In genomic region chrX:10714696-10715140, GRCm38 (mm10) we compare ENCODE assay signal across 8 mouse cellular contexts. TPM values are rescaled to one million over a fixed set of nuclear protein-coding genes. Genes with fewer than 3 reads are reported as not detected.
DNase-seq lines count a peak whose midpoint lies in the region; ATAC-seq lines count a peak whose summit lies in the region.

Gene Mid1ip1 (plus strand): TSS chrX:10715013.

- H3K9me3 ChIP-seq in intestine, embryonic 14.5 days (ENCODE audit: control insufficient read depth, low read length), result no peaks in the 10 kb centered on the region

- peak within 1 kb of the TSS; percentile 20 for H3K4me3 ChIP-seq in intestine, embryonic 14.5 days (ENCODE audit: low read depth, low read length)

- H3K27me3 ChIP-seq in intestine, embryonic 14.5 days (replicated peaks; ENCODE audit: control insufficient read depth, insufficient read depth, low read length), result 0 out of 2 replicates have a peak, but pooled peaks cover 3% of the 10 kb centered on the region

- peak within 1 kb of the TSS; percentile 74 for H3K27ac ChIP-seq in intestine, embryonic 14.5 days (ENCODE audit: low read depth)

- intact Hi-C loops in gastrocnemius, postnatal 36 days (cut with DNase I), result loop anchor here (10.0 kb wide), 1 partner anchor 60 kb away; no protein-coding TSS in a partner anchor
- intact Hi-C loops in left cerebral cortex, postnatal 14 days (cut with DNase I), result loop anchor here (5.0 to 10.0 kb wide), 2 partner anchors 270 to 373 kb away; no protein-coding TSS in a partner anchor

- 12% methylated on average over 12 of the region's 12 CpGs for WGBS in intestine, embryonic 14.5 days

- H3K4me2 ChIP-seq in intestine, embryonic 14.5 days (ENCODE audit: low read length), result peak within 1 kb of the TSS; percentile 43

- H3K36me3 ChIP-seq in intestine, embryonic 14.5 days (ENCODE audit: control insufficient read depth, insufficient read depth, low read length), result no peaks in the 10 kb centered on the region

- DNase-seq in adrenal gland, adult 2 months, result peak; percentile 92
- DNase-seq in embryo, embryonic 11.5 days (ENCODE audit: low read depth, low spot score), result peak; percentile 75
- DNase-seq in gastrocnemius, postnatal 36 days, result peak; percentile 67 to 78
- DNase-seq in intestine, embryonic 14.5 days (ENCODE audit: low spot score), result peak; percentile 79
- DNase-seq in left cerebral cortex, postnatal 14 days (ENCODE audit: low spot score in 2 of 2), result peak; percentile 47 to 60
- DNase-seq in right cerebral cortex, postnatal 25 days, result peak; percentile 22
- peak; percentile 69 to 80 for DNase-seq in urinary bladder, postnatal 36 days (ENCODE audit: low spot score in 2 of 2)

- ATAC-seq in intestine, embryonic 14.5 days (replicated peaks; ENCODE audit: low FRiP score, low TSS enrichment, low read depth), result peak; percentile 64; the same call in 1 of the 2 replicates
- peak; percentile 76 for ATAC-seq in megakaryocyte-erythroid progenitor cell, adult 5-6 weeks (replicated peaks; ENCODE audit: low FRiP score, low TSS enrichment, poor library complexity, severe bottlenecking)

- H3K9ac ChIP-seq in intestine, embryonic 14.5 days (ENCODE audit: low read length), result no peak within 1 kb of the TSS

- no peaks in the 10 kb centered on the region; the same call in 1 of the 2 replicates for H3K4me1 ChIP-seq in intestine, embryonic 14.5 days (replicated peaks; ENCODE audit: control insufficient read depth, insufficient read depth, low read length)

RNA-seq across cellular contexts. Expression of gene Mid1ip1, which starts in this region (rescaled TPM):
- 10 to 100 TPM; 87.9 to 88.8 TPM for total RNA-seq in adrenal gland, adult 2 months (2021)
- 86.9 and 102 TPM in 2 replicates for polyA plus RNA-seq in adrenal gland, adult 2 months (2012; rRNA removed)
- 10 to 100 TPM; 21.4 to 21.6 TPM for total RNA-seq in gastrocnemius, postnatal 36 days (2021)
- polyA plus RNA-seq in intestine, embryonic 14.5 days (2014; fragmentation: Nextera tagmentation; extraction: Ambion mirVana), result 72.8 and 79.8 TPM in 2 replicates
- 10 to 100 TPM; 76.7 to 92.1 TPM for total RNA-seq in left cerebral cortex, postnatal 14 days (2021)
- total RNA-seq in megakaryocyte-erythroid progenitor cell, adult 5-6 weeks (2014; fragmentation: Nextera tagmentation), result 15.3 and 28.9 TPM in 2 replicates
- total RNA-seq in megakaryocyte-erythroid progenitor cell, adult 5-6 weeks (2017), result 45.8 TPM in 2 replicates

Comparison
In these comparisons a context has a peak if more than half of its experiments do, and no peak if none do; other contexts are left out.
1. Peak in every context shown above with its lines: DNase-seq, ATAC-seq, H3K4me3 ChIP-seq and H3K27ac ChIP-seq.
2. DNase-seq: peak in every context shown above with its lines; median percentile 92 in adrenal gland, adult 2 months; 79 in intestine, embryonic 14.5 days; 75 in embryo, embryonic 11.5 days; 74 in urinary bladder, postnatal 36 days; 72 in gastrocnemius, postnatal 36 days; 54 in left cerebral cortex, postnatal 14 days; 22 in right cerebral cortex, postnatal 25 days.